Mouse (Mus musculus) left cerebral cortex, adult 9 months (tissue): Measurements from ENCODE around the gene Cdc14b.

ENCODE experiments used
- DNase-seq, 2 experiments: peaks; one replicate each; pipeline ENCODE4 v3.0.0; 2022; ENCODE audit warnings: low spot score in 2 of 2

The Cdc14b gene

GRCm38 (mm10) chr13:64237000-64237680 lies 38.0 kb downstream of the Cdc14b start:
- DNase-seq: peak in 1 of 2 experiments; percentile 37

GRCm38 (mm10) chr13:64235777-64236176 lies 39.3 kb downstream of the Cdc14b start:
- DNase-seq: no peak

- DNase-seq: no peak
Observed at GRCm38 (mm10) chr13:64235062-64235715, 39.9 kb downstream of the Cdc14b start.

- no peak for DNase-seq
Observed at GRCm38 (mm10) chr13:64233139-64233538, 42.0 kb downstream of the Cdc14b start.

- no peak for DNase-seq
Observed at GRCm38 (mm10) chr13:64226725-64227124, 48.4 kb downstream of the Cdc14b start.

GRCm38 (mm10) chr13:64225738-64226137 lies 49.4 kb downstream of the Cdc14b start:
- DNase-seq: no peak

- DNase-seq: no peak
Observed at GRCm38 (mm10) chr13:64214891-64215290, 60.2 kb downstream of the Cdc14b start.

GRCm38 (mm10) chr13:64211995-64212603 lies 63.0 kb downstream of the Cdc14b start:
- no peak for DNase-seq

- no peak for DNase-seq
Observed at GRCm38 (mm10) chr13:64208146-64208545, 66.9 kb downstream of the Cdc14b start.

- DNase-seq: no peak
Observed at GRCm38 (mm10) chr13:64205186-64205585, 69.9 kb downstream of the Cdc14b start.

GRCm38 (mm10) chr13:64204726-64205125 lies 70.4 kb downstream of the Cdc14b start:
- no peak for DNase-seq

GRCm38 (mm10) chr13:64200911-64201310 lies 74.2 kb downstream of the Cdc14b start:
- no peak for DNase-seq

GRCm38 (mm10) chr13:64198310-64198709 lies 76.8 kb downstream of the Cdc14b start:
- DNase-seq: no peak

GRCm38 (mm10) chr13:64197899-64198298 lies 77.2 kb downstream of the Cdc14b start:
- no peak for DNase-seq

GRCm38 (mm10) chr13:64187065-64187464 lies 88.0 kb downstream of the Cdc14b start:
- no peak for DNase-seq

GRCm38 (mm10) chr13:64186516-64186915 lies 88.6 kb downstream of the Cdc14b start:
- no peak for DNase-seq

- no peak for DNase-seq
Observed at GRCm38 (mm10) chr13:64185586-64185985, 89.5 kb downstream of the Cdc14b start.

- no peak for DNase-seq
Observed at GRCm38 (mm10) chr13:64185176-64185575, 89.9 kb downstream of the Cdc14b start.

- no peak for DNase-seq
Observed at GRCm38 (mm10) chr13:64184361-64184760, 90.7 kb downstream of the Cdc14b start.

- DNase-seq: no peak
Observed at GRCm38 (mm10) chr13:64183583-64183982, 91.5 kb downstream of the Cdc14b start.

- no peak for DNase-seq
Observed at GRCm38 (mm10) chr13:64182091-64182490, 93.0 kb downstream of the Cdc14b start.

GRCm38 (mm10) chr13:64180888-64181287 lies 94.2 kb downstream of the Cdc14b start:
- peak in 1 of 2 experiments; percentile 67 for DNase-seq

GRCm38 (mm10) chr13:64180300-64180699 lies 94.8 kb downstream of the Cdc14b start:
- DNase-seq: no peak
